Mouse (Mus musculus): Measurements from ENCODE around the gene Pparg. TPM values are rescaled to one million over a fixed set of nuclear protein-coding genes. Genes with fewer than 3 reads are reported as not detected.

Gene Pparg
- polyA plus RNA-seq (2016; fragmentation: Nextera tagmentation; extraction: Ambion mirVana): 0.16 and 0.30 TPM in 2 replicates

DNA sequence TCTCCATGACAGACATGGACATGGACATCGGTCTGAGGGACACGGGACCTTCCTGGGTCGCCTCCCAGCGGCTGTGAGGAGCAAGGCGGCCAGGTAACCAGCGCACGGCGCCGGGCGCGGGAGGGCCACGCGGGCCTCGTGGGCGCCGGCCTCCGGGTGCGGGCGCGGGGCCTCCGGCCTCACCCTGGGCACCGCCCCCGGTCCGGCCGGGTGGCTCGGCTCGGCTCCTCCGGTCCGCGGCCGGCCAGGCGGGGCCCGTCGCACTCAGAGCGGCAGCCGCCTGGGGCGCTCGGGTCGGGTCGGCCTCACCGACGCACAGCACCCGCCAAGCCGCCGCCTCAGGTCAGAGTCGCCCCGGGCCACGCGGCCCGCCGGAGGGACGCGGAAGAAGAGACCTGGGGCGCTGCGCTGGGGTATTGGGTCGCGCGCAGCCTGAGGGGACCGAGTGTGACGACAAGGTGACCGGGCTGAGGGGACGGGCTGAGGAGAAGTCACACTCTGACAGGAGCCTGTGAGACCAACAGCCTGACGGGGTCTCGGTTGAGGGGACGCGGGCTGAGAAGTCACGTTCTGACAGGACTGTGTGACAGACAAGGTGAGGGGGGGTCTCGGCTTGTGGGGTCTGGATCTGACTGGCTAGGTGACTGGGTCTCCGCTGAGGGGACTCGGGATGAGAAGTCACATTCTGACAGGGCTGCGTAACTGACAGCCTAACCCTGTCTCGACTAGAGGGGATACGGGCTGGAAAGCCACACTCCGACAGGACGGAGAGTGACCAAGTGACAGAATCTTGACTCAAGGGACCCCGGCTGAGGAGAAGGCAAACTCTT is at the start of gene Pparg:
Gene Pparg (plus strand): TSS at position 176 of the 830 bp plus-strand sequence.
- peak; percentile 68 for DNase-seq (ENCODE audit: low spot score)
- Histone ChIP-seq H3K9me3 (peaks cover 7% of the 10 kb centered on the region), H3K27me3 (replicated peaks; ENCODE audit: low read depth, poor library complexity, severe bottlenecking) (peaks cover 42% of the 10 kb centered on the region), H3K36me3 (replicated peaks) (no peaks in the 10 kb centered on the region), H3K4me1 (peaks cover 16% of the 10 kb centered on the region), H3K4me3 (peak within 1 kb of the TSS; percentile 71), H3K27ac (replicated peaks) (peak within 1 kb of the TSS; percentile 59; the same call in 1 of the 2 replicates)
- WGBS: under 1% methylated on average over 76 of the region's 76 CpGs

DNA sequence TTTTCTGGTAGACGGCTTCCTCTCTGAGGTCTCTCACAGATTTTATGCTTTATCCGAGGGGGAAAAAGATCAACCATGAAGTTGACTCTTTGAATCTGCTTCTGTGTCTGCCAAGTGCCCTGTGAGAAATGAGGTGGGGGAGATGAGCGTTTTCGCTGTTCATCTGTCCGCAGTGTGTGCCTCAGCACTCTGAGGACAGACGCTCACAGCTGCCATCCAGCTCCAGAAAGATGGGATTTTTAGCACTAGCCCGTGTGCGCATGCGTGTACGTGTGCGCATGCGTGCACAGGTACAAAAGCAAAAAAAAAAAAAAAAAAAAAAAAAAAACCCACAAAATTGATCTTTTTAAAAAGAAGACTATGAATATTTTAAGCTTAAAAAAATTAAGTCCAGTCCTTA is 48.0 kb upstream of the Pparg start:
- 86% methylated on average over 12 of the region's 12 CpGs for WGBS
- Histone ChIP-seq H3K27me3 (replicated peaks; ENCODE audit: low read depth, poor library complexity, severe bottlenecking) (no peaks in the 10 kb centered on the region), H3K36me3 (replicated peaks) (no peaks in the 10 kb centered on the region), H3K27ac (replicated peaks) (no peak overlapping the region), H3K4me3 (no peak overlapping the region), H3K9me3 (no peaks in the 10 kb centered on the region), H3K4me1 (no peaks in the 10 kb centered on the region)
- no peak for DNase-seq (ENCODE audit: low spot score)

DNA sequence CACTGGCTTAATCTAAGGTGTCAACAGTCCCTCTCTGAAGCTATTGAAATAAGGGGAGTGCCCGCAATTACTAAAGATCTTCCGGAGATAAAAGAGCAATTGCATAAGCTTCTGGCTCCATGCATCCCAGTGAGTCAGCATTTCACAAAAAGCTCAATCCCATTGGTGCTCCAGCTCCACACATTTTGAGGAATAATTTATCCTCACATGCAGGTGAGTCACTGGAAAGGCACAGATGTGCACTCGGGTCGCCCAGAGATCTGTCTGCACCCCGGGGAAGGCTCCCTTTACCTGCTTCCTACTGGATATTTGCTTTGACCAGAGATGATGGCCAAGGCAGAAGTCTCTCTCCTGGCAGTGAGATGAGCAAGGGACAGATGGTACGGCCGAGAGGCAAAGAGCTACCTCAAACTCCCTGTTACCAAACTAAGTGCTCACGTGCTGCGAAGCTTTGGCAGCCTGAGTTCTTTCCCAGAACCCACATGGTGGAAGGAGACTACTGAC is 47.5 kb upstream of the Pparg start:
- H3K4me3 ChIP-seq: no peak overlapping the region
- no peak for DNase-seq (ENCODE audit: low spot score)
- no peaks in the 10 kb centered on the region for H3K27me3 ChIP-seq (replicated peaks; ENCODE audit: low read depth, poor library complexity, severe bottlenecking)
- no peaks in the 10 kb centered on the region for H3K36me3 ChIP-seq (replicated peaks)
- WGBS: 82% methylated on average over 9 of the region's 9 CpGs
- H3K27ac ChIP-seq (replicated peaks): no peak overlapping the region
- H3K4me1 ChIP-seq: no peaks in the 10 kb centered on the region
- H3K9me3 ChIP-seq: no peaks in the 10 kb centered on the region

DNA sequence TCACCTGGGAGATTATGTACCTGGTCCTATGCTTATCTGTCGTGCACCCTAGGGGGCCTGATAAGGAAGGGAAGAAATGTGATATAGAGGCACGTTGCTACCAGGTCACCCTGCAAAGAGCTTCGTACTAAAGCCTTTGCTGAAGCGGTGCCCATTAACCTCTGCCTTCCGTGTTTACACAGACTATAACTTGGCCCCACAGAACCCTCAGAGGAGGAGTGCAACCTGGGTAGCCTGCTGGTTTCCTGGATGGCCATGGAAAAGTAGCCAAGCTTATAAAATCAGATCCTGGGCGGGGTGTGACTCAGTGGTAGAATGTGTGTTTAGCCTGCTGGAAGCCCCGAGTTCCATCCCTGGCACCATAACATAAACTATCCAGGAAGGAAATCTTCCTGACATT is 46.8 kb upstream of the Pparg start:
- DNase-seq (ENCODE audit: low spot score): no peak
- WGBS: 79% methylated on average over 7 of the region's 7 CpGs
- Histone ChIP-seq H3K4me1 (no peaks in the 10 kb centered on the region), H3K27me3 (replicated peaks; ENCODE audit: low read depth, poor library complexity, severe bottlenecking) (no peaks in the 10 kb centered on the region), H3K4me3 (no peak overlapping the region), H3K9me3 (no peaks in the 10 kb centered on the region), H3K27ac (replicated peaks) (no peak overlapping the region), H3K36me3 (replicated peaks) (no peaks in the 10 kb centered on the region)

DNA sequence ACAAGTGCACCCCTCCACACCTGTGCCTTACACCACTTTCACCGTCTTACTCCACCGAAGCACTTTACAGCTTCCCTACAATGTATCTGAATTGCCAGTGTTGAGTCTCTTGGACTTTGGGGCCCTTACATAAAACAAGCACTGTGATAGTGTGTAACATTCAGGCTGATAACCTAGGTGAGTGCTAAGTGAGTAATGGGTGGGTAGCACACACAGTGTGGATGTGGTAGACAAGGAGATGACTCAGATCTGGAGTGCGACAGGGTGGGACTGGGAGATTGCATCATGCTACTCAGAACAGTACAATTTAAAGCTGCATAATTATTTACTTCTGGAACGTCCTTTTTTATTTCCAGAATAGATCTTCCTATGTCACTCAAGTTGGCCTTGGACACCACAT is 45.0 kb upstream of the Pparg start:
- no peaks in the 10 kb centered on the region for H3K9me3 ChIP-seq
- WGBS: 92% methylated on average over 4 of the region's 4 CpGs

DNA sequence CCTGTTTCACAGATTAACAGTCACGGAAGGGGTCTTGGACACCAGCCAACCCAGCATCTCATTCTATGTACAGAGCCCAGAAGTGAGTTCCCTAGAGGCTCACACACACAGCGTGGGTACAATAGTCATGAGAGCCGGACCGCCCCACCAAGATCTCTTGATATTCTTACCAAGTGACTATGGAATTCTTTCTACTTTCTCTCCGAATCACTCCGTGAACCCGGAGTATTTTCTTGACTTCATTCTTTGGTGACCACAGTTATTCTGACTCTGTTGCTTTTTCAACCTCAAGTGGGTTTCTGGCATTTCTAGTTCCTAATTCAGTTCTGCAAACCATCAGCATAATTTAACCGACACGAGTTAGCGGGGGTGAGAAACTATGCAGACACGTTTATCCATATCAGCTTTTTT is 43.9 kb upstream of the Pparg start:
- WGBS: 92% methylated on average over 11 of the region's 11 CpGs
- H3K27me3 ChIP-seq (replicated peaks; ENCODE audit: low read depth, poor library complexity, severe bottlenecking): no peaks in the 10 kb centered on the region
- H3K4me3 ChIP-seq: no peak overlapping the region
- no peaks in the 10 kb centered on the region for H3K36me3 ChIP-seq (replicated peaks)
- no peak overlapping the region for H3K27ac ChIP-seq (replicated peaks)
- H3K4me1 ChIP-seq: no peaks in the 10 kb centered on the region
- H3K9me3 ChIP-seq: no peaks in the 10 kb centered on the region
- no peak for DNase-seq (ENCODE audit: low spot score)

More for the DNA sequence above, 45.0 kb upstream of the Pparg start:
- no peak overlapping the region for H3K27ac ChIP-seq (replicated peaks)
- no peaks in the 10 kb centered on the region for H3K27me3 ChIP-seq (replicated peaks; ENCODE audit: low read depth, poor library complexity, severe bottlenecking)
- no peaks in the 10 kb centered on the region for H3K4me1 ChIP-seq
- DNase-seq (ENCODE audit: low spot score): no peak
- no peak overlapping the region for H3K4me3 ChIP-seq
- H3K36me3 ChIP-seq (replicated peaks): no peaks in the 10 kb centered on the region

DNA sequence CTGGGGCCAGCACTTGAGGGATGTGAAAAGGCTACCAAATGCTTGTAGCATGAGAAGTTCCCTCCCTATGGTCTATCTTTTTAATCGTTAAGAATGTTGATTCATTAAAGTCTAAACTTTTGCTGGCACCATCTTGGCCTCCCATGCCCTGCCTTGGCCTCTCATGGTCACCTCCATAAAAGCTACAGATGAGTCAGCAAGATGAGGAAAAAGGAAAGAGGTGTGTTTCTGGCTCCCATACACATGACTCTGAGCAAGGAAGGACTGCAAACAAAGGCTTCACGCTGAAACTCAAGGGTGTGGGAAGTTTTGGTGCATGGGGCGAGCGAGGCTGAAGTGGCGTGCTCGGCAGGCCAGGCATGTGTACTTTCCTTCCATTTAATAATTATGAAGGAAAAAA is 41.9 kb upstream of the Pparg start:
- Histone ChIP-seq H3K27ac (replicated peaks) (no peak overlapping the region), H3K27me3 (replicated peaks; ENCODE audit: low read depth, poor library complexity, severe bottlenecking) (no peaks in the 10 kb centered on the region), H3K4me1 (no peaks in the 10 kb centered on the region), H3K9me3 (no peaks in the 10 kb centered on the region), H3K36me3 (replicated peaks) (no peaks in the 10 kb centered on the region), H3K4me3 (no peak overlapping the region)
- no peak for DNase-seq (ENCODE audit: low spot score)
- WGBS: 92% methylated on average over 6 of the region's 6 CpGs

DNA sequence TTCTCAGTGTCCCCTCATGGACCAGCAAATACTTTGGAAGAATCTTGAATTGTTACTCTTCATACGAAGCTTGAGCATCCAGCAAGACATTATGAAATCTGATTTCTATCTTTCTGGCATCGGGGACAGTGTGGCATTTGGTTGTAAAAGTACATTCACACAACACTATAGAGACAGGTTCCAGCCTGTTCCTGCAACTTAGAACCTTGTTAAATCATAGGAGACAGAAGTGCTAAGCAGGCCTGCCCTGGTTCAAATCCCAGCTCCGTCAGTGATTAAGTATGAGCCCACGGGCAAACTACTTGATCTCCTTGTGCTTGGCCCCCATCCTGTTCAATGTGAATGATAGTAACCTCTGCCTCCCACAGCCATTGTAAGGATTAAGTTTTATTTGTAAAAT is 41.1 kb upstream of the Pparg start:
- H3K4me3 ChIP-seq: no peak overlapping the region
- H3K4me1 ChIP-seq: no peaks in the 10 kb centered on the region
- WGBS: 91% methylated on average over 4 of the region's 4 CpGs
- H3K36me3 ChIP-seq (replicated peaks): no peaks in the 10 kb centered on the region
- no peak for DNase-seq (ENCODE audit: low spot score)
- H3K27ac ChIP-seq (replicated peaks): no peak overlapping the region
- no peaks in the 10 kb centered on the region for H3K9me3 ChIP-seq
- no peaks in the 10 kb centered on the region for H3K27me3 ChIP-seq (replicated peaks; ENCODE audit: low read depth, poor library complexity, severe bottlenecking)

DNA sequence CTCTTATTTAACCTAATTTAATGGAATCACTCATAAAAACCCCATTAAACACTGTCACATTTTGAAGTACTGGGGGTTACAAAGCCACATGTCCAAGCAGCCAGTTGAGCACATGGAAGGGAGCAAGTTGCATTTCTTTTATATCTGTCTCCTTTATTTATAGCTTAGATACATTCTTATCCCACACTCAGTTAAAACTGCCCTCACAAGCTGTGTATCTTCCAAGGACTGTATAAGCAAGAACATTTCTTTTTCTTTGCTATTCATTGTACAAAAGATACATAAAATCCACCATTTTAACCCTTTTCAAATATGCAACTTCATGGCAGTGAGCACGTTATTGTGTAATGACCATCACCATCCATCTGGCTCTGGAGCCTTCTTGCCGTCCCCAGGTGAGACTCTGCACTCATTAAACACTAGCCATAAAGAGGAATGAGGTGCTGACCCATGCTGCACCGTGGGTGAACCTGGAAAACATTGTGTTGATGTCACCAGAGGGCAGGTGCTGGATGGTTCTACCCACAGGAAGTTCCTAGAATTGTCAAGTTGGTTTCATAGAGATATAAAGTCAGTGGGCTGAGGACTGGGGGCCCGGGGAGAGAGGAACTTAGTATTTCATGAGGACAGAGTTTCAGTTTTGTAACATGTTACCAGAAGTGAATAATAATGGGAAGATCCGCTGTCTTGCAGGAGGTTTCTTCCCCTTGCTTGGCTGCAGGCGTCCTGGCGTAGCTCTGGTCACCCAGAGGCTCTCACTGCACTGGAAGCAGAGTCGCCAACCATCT is 39.6 kb upstream of the Pparg start:
- Histone ChIP-seq H3K36me3 (replicated peaks) (no peaks in the 10 kb centered on the region), H3K27ac (replicated peaks) (no peak overlapping the region), H3K27me3 (replicated peaks; ENCODE audit: low read depth, poor library complexity, severe bottlenecking) (no peaks in the 10 kb centered on the region), H3K4me3 (no peak overlapping the region), H3K9me3 (no peaks in the 10 kb centered on the region), H3K4me1 (no peaks in the 10 kb centered on the region)
- no peak for DNase-seq (ENCODE audit: low spot score)
- 86% methylated on average over 8 of the region's 8 CpGs for WGBS

DNA sequence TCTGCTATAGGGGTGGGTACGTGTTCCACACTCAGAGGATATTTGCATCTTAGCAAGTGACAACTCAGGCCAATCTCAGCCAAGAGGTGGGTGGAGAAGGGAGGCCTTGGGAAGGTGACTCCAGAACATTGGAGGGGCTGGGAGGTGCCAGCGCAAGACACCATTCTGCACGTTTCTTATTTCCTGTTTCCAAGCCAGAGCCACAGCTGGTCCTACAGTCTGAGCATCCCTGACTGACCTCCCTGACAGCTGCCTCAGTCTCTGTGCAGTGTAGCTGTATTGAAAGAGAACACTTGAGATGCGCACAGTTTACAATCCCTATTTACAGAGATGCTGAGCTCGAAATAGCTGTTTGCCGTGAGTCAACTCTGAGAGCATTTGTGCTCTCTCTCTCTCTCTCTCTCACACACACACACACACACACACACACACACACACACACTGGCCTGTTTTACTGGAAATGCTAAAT is 38.8 kb upstream of the Pparg start:
- no peak overlapping the region for H3K4me3 ChIP-seq
- H3K9me3 ChIP-seq: no peaks in the 10 kb centered on the region
- 84% methylated on average over 6 of the region's 6 CpGs for WGBS
- no peaks in the 10 kb centered on the region for H3K4me1 ChIP-seq
- H3K27ac ChIP-seq (replicated peaks): no peak overlapping the region
- no peaks in the 10 kb centered on the region for H3K36me3 ChIP-seq (replicated peaks)
- no peaks in the 10 kb centered on the region for H3K27me3 ChIP-seq (replicated peaks; ENCODE audit: low read depth, poor library complexity, severe bottlenecking)
- no peak for DNase-seq (ENCODE audit: low spot score)

DNA sequence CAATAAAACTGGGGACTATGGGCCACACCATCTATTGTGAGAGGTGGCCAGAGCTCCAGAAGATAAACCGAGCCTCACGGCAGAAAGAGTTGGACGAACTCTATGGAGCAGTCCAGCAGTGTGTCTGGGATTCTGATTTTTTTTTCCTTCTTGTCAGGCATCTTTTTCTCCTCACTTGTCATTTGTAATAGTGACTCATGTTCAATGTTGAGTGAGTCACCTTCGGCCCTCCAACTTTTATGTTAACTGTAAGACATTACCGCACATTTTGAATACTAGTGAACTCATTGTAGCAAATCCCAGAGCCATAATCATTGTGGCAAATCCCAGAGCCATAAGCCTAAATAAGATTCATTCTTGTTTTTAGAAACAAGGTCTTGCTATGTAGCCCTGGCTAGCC is 37.8 kb upstream of the Pparg start:
- no peaks in the 10 kb centered on the region for H3K36me3 ChIP-seq (replicated peaks)
- 92% methylated on average over 5 of the region's 5 CpGs for WGBS
- H3K27ac ChIP-seq (replicated peaks): no peak overlapping the region
- no peak overlapping the region for H3K4me3 ChIP-seq
- no peaks in the 10 kb centered on the region for H3K4me1 ChIP-seq
- H3K9me3 ChIP-seq: 0 out of 2 replicates have a peak, but pooled peaks cover 2% of the 10 kb centered on the region
- no peak for DNase-seq (ENCODE audit: low spot score)
- H3K27me3 ChIP-seq (replicated peaks; ENCODE audit: low read depth, poor library complexity, severe bottlenecking): no peaks in the 10 kb centered on the region

DNA sequence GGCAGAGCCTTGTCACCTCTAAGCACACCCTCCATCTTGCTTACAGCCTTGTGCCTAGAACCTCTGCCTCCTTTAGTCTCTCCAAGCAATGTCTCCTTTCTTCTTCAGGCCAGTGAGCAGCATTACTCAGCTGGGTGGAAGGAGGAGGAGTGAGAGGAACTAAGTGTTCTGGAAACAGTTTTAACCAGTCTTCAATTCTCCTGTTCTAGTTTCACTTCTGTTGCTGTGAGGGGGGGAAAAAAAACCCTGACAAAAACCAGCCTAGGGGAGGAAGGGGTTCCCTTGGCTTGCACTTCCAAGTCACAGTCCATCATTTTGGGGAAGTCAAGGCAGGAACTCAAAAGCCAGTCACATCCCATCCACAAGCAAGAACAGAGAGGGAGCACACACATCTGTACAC is 29.8 kb upstream of the Pparg start:
- Histone ChIP-seq H3K27me3 (replicated peaks; ENCODE audit: low read depth, poor library complexity, severe bottlenecking) (no peaks in the 10 kb centered on the region), H3K4me1 (peaks cover 11% of the 10 kb centered on the region), H3K27ac (replicated peaks) (no peak overlapping the region), H3K4me3 (no peak overlapping the region), H3K9me3 (0 out of 2 replicates have a peak, but pooled peaks cover 2% of the 10 kb centered on the region), H3K36me3 (replicated peaks) (no peaks in the 10 kb centered on the region)
- no peak for DNase-seq (ENCODE audit: low spot score)
